In genomic region chr5:137455206-137455605, GRCm38 (mm10) we compare ENCODE assay signal across 22 mouse cellular contexts. TPM values are rescaled to one million over a fixed set of nuclear protein-coding genes. Genes with fewer than 3 reads are reported as not detected.
DNase-seq lines count a peak whose midpoint lies in the region; ATAC-seq and TF ChIP-seq lines count a peak whose summit lies in the region.
"Had no signal": no experiment of that assay in that cellular context is flagged by ENCODE, and none has a peak within 500 bp of the region (broad histone marks: within the 10 kb centered on the region; RNA-seq: fewer than 3 reads in every experiment).

No protein-coding gene starts in this region.

- no peaks in the 10 kb centered on the region for H3K27me3 ChIP-seq in lung, embryonic 14.5 days (ENCODE audit: insufficient read depth, low read length)
- no peaks in the 10 kb centered on the region for H3K27me3 ChIP-seq in stomach, embryonic 16.5 days (ENCODE audit: control insufficient read depth, insufficient read depth, low read length)
- no peaks in the 10 kb centered on the region for H3K27me3 ChIP-seq in stomach, postnatal 0 days (ENCODE audit: control insufficient read depth, insufficient read depth, low read length)
- no peaks in the 10 kb centered on the region for H3K27me3 ChIP-seq in hindbrain, embryonic 14.5 days (ENCODE audit: control insufficient read depth, insufficient read depth, low read length)
- H3K27me3 ChIP-seq: hindbrain, embryonic 13.5 days; intestine, embryonic 15.5 days had no signal

- no peak for TF ChIP-seq EP300 in stomach, postnatal 0 days (optimal IDR thresholded peaks at IDR 0.05)

- WGBS in lung, embryonic 14.5 days = 62% methylated on average over 6 of the region's 6 CpGs
- 70% methylated on average over 6 of the region's 6 CpGs for WGBS in stomach, embryonic 16.5 days
- 72% methylated on average over 6 of the region's 6 CpGs for WGBS in stomach, postnatal 0 days
- 90% methylated on average over 6 of the region's 6 CpGs for WGBS in hindbrain, embryonic 14.5 days

- no peak overlapping the region for H3K9ac ChIP-seq in lung, embryonic 14.5 days
- no peak overlapping the region for H3K9ac ChIP-seq in stomach, embryonic 16.5 days (ENCODE audit: low read length)
- no peak overlapping the region for H3K9ac ChIP-seq in stomach, postnatal 0 days (ENCODE audit: low read length)
- no peak overlapping the region for H3K9ac ChIP-seq in hindbrain, embryonic 14.5 days
- H3K9ac ChIP-seq: embryonic facial prominence, embryonic 13.5 days; hindbrain, embryonic 13.5 days; intestine, embryonic 15.5 days had no signal

- no peaks in the 10 kb centered on the region for H3K36me3 ChIP-seq in lung, embryonic 14.5 days (ENCODE audit: insufficient read depth)
- H3K36me3 ChIP-seq in stomach, embryonic 16.5 days (ENCODE audit: control insufficient read depth, insufficient read depth, low read length) = no peaks in the 10 kb centered on the region
- H3K36me3 ChIP-seq in stomach, postnatal 0 days (ENCODE audit: control insufficient read depth, insufficient read depth, low read length) = no peaks in the 10 kb centered on the region
- no peaks in the 10 kb centered on the region for H3K36me3 ChIP-seq in hindbrain, embryonic 14.5 days (replicated peaks; ENCODE audit: control insufficient read depth, insufficient read depth)
- H3K36me3 ChIP-seq: embryonic facial prominence, embryonic 13.5 days; G1E; heart, embryonic 10.5 days; hindbrain, embryonic 13.5 days; intestine, embryonic 15.5 days had no signal

- no peak for TF ChIP-seq CTCF in lung, embryonic 14.5 days (IDR thresholded peaks at IDR 0.05; ENCODE audit: low read depth)
- TF ChIP-seq CTCF in stomach, postnatal 0 days (IDR thresholded peaks at IDR 0.05; ENCODE audit: low read depth) = no peak

- no peaks in the 10 kb centered on the region for H3K9me3 ChIP-seq in lung, embryonic 14.5 days (ENCODE audit: low read depth, low read length)
- no peaks in the 10 kb centered on the region for H3K9me3 ChIP-seq in stomach, embryonic 16.5 days (replicated peaks; ENCODE audit: control insufficient read depth, low read length)
- no peaks in the 10 kb centered on the region for H3K9me3 ChIP-seq in stomach, postnatal 0 days (ENCODE audit: control insufficient read depth, low read length)
- no peaks in the 10 kb centered on the region for H3K9me3 ChIP-seq in hindbrain, embryonic 14.5 days (ENCODE audit: control insufficient read depth, low read length)
- H3K9me3 ChIP-seq: embryonic facial prominence, embryonic 13.5 days; G1E; heart, embryonic 10.5 days; hindbrain, embryonic 13.5 days; intestine, embryonic 15.5 days had no signal

- DNase-seq in lung, embryonic 14.5 days = no peak
- no peak for DNase-seq in lung, postnatal 36 days
- DNase-seq in stomach, postnatal 0 days (ENCODE audit: low spot score) = no peak
- DNase-seq in cerebellum, adult 8-10 months = no peak
- no peak for DNase-seq in hindbrain, embryonic 14.5 days (ENCODE audit: low spot score)
- DNase-seq: adrenal gland, adult 8-10 months; adrenal gland, postnatal 36 days; cerebellum, adult 11 months; cerebellum, adult 9-10 months; cerebellum, postnatal 25 days; gastrocnemius, postnatal 36 days; heart, adult 18-20 months; heart, postnatal 10 days had no signal

- no peak overlapping the region for H3K4me3 ChIP-seq in lung, embryonic 14.5 days (ENCODE audit: low read depth, low read length)
- no peak overlapping the region for H3K4me3 ChIP-seq in stomach, embryonic 16.5 days (replicated peaks; ENCODE audit: low read length)
- H3K4me3 ChIP-seq in stomach, postnatal 0 days (ENCODE audit: low read depth, low read length) = no peak overlapping the region
- no peak overlapping the region for H3K4me3 ChIP-seq in hindbrain, embryonic 14.5 days (replicated peaks; ENCODE audit: low read length)
- H3K4me3 ChIP-seq: embryonic facial prominence, embryonic 13.5 days; heart, embryonic 10.5 days; hindbrain, embryonic 13.5 days; intestine, embryonic 15.5 days had no signal

- peak overlapping the region; percentile 67; the same call in 1 of the 2 replicates for H3K27ac ChIP-seq in lung, embryonic 14.5 days (ENCODE audit: low read depth)
- peak overlapping the region; percentile 44 for H3K27ac ChIP-seq in stomach, embryonic 16.5 days (ENCODE audit: low read length)
- no peak overlapping the region for H3K27ac ChIP-seq in stomach, postnatal 0 days (replicated peaks)
- no peak overlapping the region for H3K27ac ChIP-seq in hindbrain, embryonic 14.5 days
- H3K27ac ChIP-seq: embryonic facial prominence, embryonic 13.5 days; heart, embryonic 10.5 days; hindbrain, embryonic 13.5 days had no signal

- H3K4me1 ChIP-seq in lung, embryonic 14.5 days (ENCODE audit: insufficient read depth) = no peaks in the 10 kb centered on the region
- H3K4me1 ChIP-seq in stomach, embryonic 16.5 days (ENCODE audit: control insufficient read depth, insufficient read depth, low read length) = no peaks in the 10 kb centered on the region
- no peaks in the 10 kb centered on the region for H3K4me1 ChIP-seq in stomach, postnatal 0 days (replicated peaks; ENCODE audit: control insufficient read depth, insufficient read depth)
- no peaks in the 10 kb centered on the region for H3K4me1 ChIP-seq in hindbrain, embryonic 14.5 days (replicated peaks; ENCODE audit: control insufficient read depth, insufficient read depth, low read length)
- H3K4me1 ChIP-seq: embryonic facial prominence, embryonic 13.5 days; heart, embryonic 10.5 days; hindbrain, embryonic 13.5 days had no signal

- H3K4me2 ChIP-seq in lung, embryonic 14.5 days = no peak overlapping the region
- no peak overlapping the region for H3K4me2 ChIP-seq in stomach, embryonic 16.5 days (ENCODE audit: low read depth, low read length)
- no peak overlapping the region for H3K4me2 ChIP-seq in stomach, postnatal 0 days (replicated peaks; ENCODE audit: low read depth)
- H3K4me2 ChIP-seq in hindbrain, embryonic 14.5 days (replicated peaks) = no peak overlapping the region
- H3K4me2 ChIP-seq: embryonic facial prominence, embryonic 13.5 days; hindbrain, embryonic 13.5 days; intestine, embryonic 15.5 days had no signal

- no peak for ATAC-seq in lung, embryonic 14.5 days (ENCODE audit: insufficient read depth)
- ATAC-seq in stomach, embryonic 16.5 days (ENCODE audit: insufficient read depth, low FRiP score) = no peak
- no peak for ATAC-seq in stomach, postnatal 0 days (ENCODE audit: low FRiP score, low TSS enrichment)
- ATAC-seq in erythroblast, adult 5-6 weeks (replicated peaks; ENCODE audit: low FRiP score, poor library complexity, severe bottlenecking) = 0 out of 2 replicates have a peak, but pooled peaks have one; percentile 34
- ATAC-seq in hindbrain, embryonic 14.5 days (ENCODE audit: low FRiP score) = no peak
- ATAC-seq: CD4-positive, CD25-positive, alpha-beta regulatory T cell, adult 4 months; forebrain, embryonic 14.5 days had no signal

RNA-seq across cellular contexts. Expression of gene Zan, which starts 21.7 kb away (rescaled TPM):
- polyA plus RNA-seq in lung, embryonic 14.5 days (2014; fragmentation: Nextera tagmentation; extraction: Ambion mirVana) = 0.18 and 0.24 TPM in 2 replicates
- polyA plus RNA-seq in stomach, embryonic 16.5 days (2015; fragmentation: Nextera tagmentation; extraction: Ambion mirVana) = 0.99 TPM in 2 replicates
- 0.79 and 0.96 TPM in 2 replicates for polyA plus RNA-seq in stomach, postnatal 0 days (2015; fragmentation: Nextera tagmentation; extraction: Ambion mirVana)
- total RNA-seq in erythroblast, adult 5-6 weeks (2015; ENCODE audit: low replicate concordance) = not detected in 2 replicates
- not detected in 2 replicates for total RNA-seq in erythroblast, adult 5-6 weeks (2017; ENCODE audit: low replicate concordance)
- 0.14 and 0.17 TPM in 2 replicates for polyA plus RNA-seq in hindbrain, embryonic 14.5 days (2014; fragmentation: Nextera tagmentation; extraction: Ambion mirVana)
- total RNA-seq: adrenal gland, adult 8-10 months; heart, adult 18-20 months had no signal

RNA-seq across cellular contexts. Expression of gene Pop7, which starts 47.1 kb away (rescaled TPM):
- 54.3 and 58.4 TPM in 2 replicates for polyA plus RNA-seq in lung, embryonic 14.5 days (2014; fragmentation: Nextera tagmentation; extraction: Ambion mirVana)
- polyA plus RNA-seq in stomach, embryonic 16.5 days (2015; fragmentation: Nextera tagmentation; extraction: Ambion mirVana) = 46.4 and 48.1 TPM in 2 replicates
- polyA plus RNA-seq in stomach, postnatal 0 days (2015; fragmentation: Nextera tagmentation; extraction: Ambion mirVana) = 37.9 and 39.9 TPM in 2 replicates
- total RNA-seq in erythroblast, adult 5-6 weeks (2015; ENCODE audit: low replicate concordance) = 9.0 TPM in 1 of 2 replicates, not detected in the other
- total RNA-seq in erythroblast, adult 5-6 weeks (2017; ENCODE audit: low replicate concordance) = 4.4 and 7.2 TPM in 2 replicates
- 78.4 and 87.3 TPM in 2 replicates for polyA plus RNA-seq in hindbrain, embryonic 14.5 days (2014; fragmentation: Nextera tagmentation; extraction: Ambion mirVana)

Comparison
In these comparisons a context has a peak if more than half of its experiments do, and no peak if none do; other contexts are left out.
1. H3K27ac ChIP-seq: peak in lung, embryonic 14.5 days (single experiment) and stomach, embryonic 16.5 days (single experiment); none in stomach, postnatal 0 days (single experiment) and hindbrain, embryonic 14.5 days (single experiment).